ENCODE assay signal across 14 mouse cellular contexts in genomic region chr6:83117616-83118015, GRCm38 (mm10). TPM values are rescaled to one million over a fixed set of nuclear protein-coding genes. Genes with fewer than 3 reads are reported as not detected.
A peak's percentile ranks its signal among the peaks of the same experiment; 100 is the strongest.
DNase-seq lines count a peak whose midpoint lies in the region; ATAC-seq lines count a peak whose summit lies in the region.
"Had no signal": no experiment of that assay in that cellular context is flagged by ENCODE, and none has a peak within 500 bp of the region (broad histone marks: within the 10 kb centered on the region; RNA-seq: fewer than 3 reads in every experiment).

No protein-coding gene starts in this region.

- H3K27ac ChIP-seq in hindbrain, embryonic 12.5 days, result no peak overlapping the region
- H3K27ac ChIP-seq in hindbrain, embryonic 11.5 days (ENCODE audit: low read depth, low read length), result no peak overlapping the region
- H3K27ac ChIP-seq in midbrain, embryonic 14.5 days (replicated peaks; ENCODE audit: low read depth, low read length), result no peak overlapping the region
- H3K27ac ChIP-seq in midbrain, embryonic 15.5 days, result no peak overlapping the region
- no peak overlapping the region for H3K27ac ChIP-seq in limb, embryonic 11.5 days (replicated peaks; ENCODE audit: low read depth, low read length)
- H3K27ac ChIP-seq: stomach, embryonic 15.5 days had no signal

- peaks cover 29% of the 10 kb centered on the region for H3K36me3 ChIP-seq in hindbrain, embryonic 12.5 days
- H3K36me3 ChIP-seq in hindbrain, embryonic 11.5 days (ENCODE audit: control insufficient read depth, insufficient read depth, low read length), result 0 out of 2 replicates have a peak, but pooled peaks cover 7% of the 10 kb centered on the region
- H3K36me3 ChIP-seq in midbrain, embryonic 14.5 days (ENCODE audit: control insufficient read depth, insufficient read depth, low read length), result peaks cover 32% of the 10 kb centered on the region
- H3K36me3 ChIP-seq in midbrain, embryonic 15.5 days (replicated peaks), result peaks cover 6% of the 10 kb centered on the region; the same call in 1 of the 2 replicates
- peaks cover 13% of the 10 kb centered on the region for H3K36me3 ChIP-seq in limb, embryonic 11.5 days (ENCODE audit: control insufficient read depth, insufficient read depth, low read length)

- no peak for ATAC-seq in hindbrain, embryonic 12.5 days (ENCODE audit: low FRiP score)
- no peak for ATAC-seq in hindbrain, embryonic 11.5 days (ENCODE audit: low FRiP score)
- ATAC-seq in midbrain, embryonic 14.5 days (ENCODE audit: low FRiP score, low TSS enrichment), result no peak
- ATAC-seq in midbrain, embryonic 15.5 days (replicated peaks), result no peak
- ATAC-seq in limb, embryonic 11.5 days (ENCODE audit: insufficient number of reproducible peaks, low FRiP score, low TSS enrichment, low read depth), result no peak

- H3K4me2 ChIP-seq in hindbrain, embryonic 12.5 days (replicated peaks), result no peak overlapping the region
- no peak overlapping the region for H3K4me2 ChIP-seq in hindbrain, embryonic 11.5 days (replicated peaks; ENCODE audit: low read depth, low read length)
- H3K4me2 ChIP-seq in midbrain, embryonic 14.5 days (ENCODE audit: low read length), result no peak overlapping the region; the same call in 1 of the 2 replicates
- no peak overlapping the region for H3K4me2 ChIP-seq in midbrain, embryonic 15.5 days
- no peak overlapping the region for H3K4me2 ChIP-seq in limb, embryonic 11.5 days (ENCODE audit: low read depth, severe bottlenecking)

- H3K4me1 ChIP-seq in hindbrain, embryonic 12.5 days, result peaks cover 52% of the 10 kb centered on the region
- peaks cover 9% of the 10 kb centered on the region; the same call in 1 of the 2 replicates for H3K4me1 ChIP-seq in hindbrain, embryonic 11.5 days (replicated peaks; ENCODE audit: control insufficient read depth, insufficient read depth, low read length)
- peaks cover 33% of the 10 kb centered on the region for H3K4me1 ChIP-seq in midbrain, embryonic 14.5 days (ENCODE audit: control insufficient read depth, insufficient read depth, low read length)
- H3K4me1 ChIP-seq in midbrain, embryonic 15.5 days, result peaks cover 61% of the 10 kb centered on the region
- peaks cover 15% of the 10 kb centered on the region for H3K4me1 ChIP-seq in limb, embryonic 11.5 days (ENCODE audit: control insufficient read depth, insufficient read depth, low read length)

- DNase-seq in adrenal gland, adult 8-10 months, result peak; percentile 58
- DNase-seq in adrenal gland, postnatal 4 days (ENCODE audit: low spot score in 2 of 2), result no peak
- DNase-seq in hindbrain, embryonic 11.5 days (ENCODE audit: low spot score), result no peak
- no peak for DNase-seq in midbrain, embryonic 14.5 days
- DNase-seq in limb, embryonic 11.5 days (ENCODE audit: low spot score), result no peak
- no peak for DNase-seq in right cerebral cortex, postnatal 4 days
- DNase-seq: cerebellum, adult 11 months; kidney, postnatal 14 days; layer of hippocampus, adult 9-11 months; lung, postnatal 36 days had no signal

- no peaks in the 10 kb centered on the region for H3K27me3 ChIP-seq in hindbrain, embryonic 12.5 days
- no peaks in the 10 kb centered on the region for H3K27me3 ChIP-seq in hindbrain, embryonic 11.5 days (ENCODE audit: control insufficient read depth, insufficient read depth, low read length)
- H3K27me3 ChIP-seq in midbrain, embryonic 14.5 days (ENCODE audit: control insufficient read depth, insufficient read depth, low read length), result no peaks in the 10 kb centered on the region
- no peaks in the 10 kb centered on the region for H3K27me3 ChIP-seq in midbrain, embryonic 15.5 days (replicated peaks)
- no peaks in the 10 kb centered on the region for H3K27me3 ChIP-seq in limb, embryonic 11.5 days (ENCODE audit: control insufficient read depth, insufficient read depth, low read length)
- H3K27me3 ChIP-seq: liver, embryonic 15.5 days; stomach, embryonic 15.5 days had no signal

- H3K9me3 ChIP-seq in hindbrain, embryonic 12.5 days (replicated peaks), result no peaks in the 10 kb centered on the region
- no peaks in the 10 kb centered on the region for H3K9me3 ChIP-seq in hindbrain, embryonic 11.5 days (ENCODE audit: control insufficient read depth, low read length)
- no peaks in the 10 kb centered on the region for H3K9me3 ChIP-seq in midbrain, embryonic 14.5 days (ENCODE audit: control insufficient read depth, low read length)
- H3K9me3 ChIP-seq in midbrain, embryonic 15.5 days, result no peaks in the 10 kb centered on the region
- H3K9me3 ChIP-seq in limb, embryonic 11.5 days (ENCODE audit: control insufficient read depth, low read length), result no peaks in the 10 kb centered on the region
- H3K9me3 ChIP-seq: liver, embryonic 15.5 days; stomach, embryonic 15.5 days had no signal

- 94% methylated on average over 13 of the region's 13 CpGs for WGBS in hindbrain, embryonic 12.5 days
- WGBS in hindbrain, embryonic 11.5 days, result 93% methylated on average over 13 of the region's 13 CpGs
- 91% methylated on average over 13 of the region's 13 CpGs for WGBS in midbrain, embryonic 14.5 days
- WGBS in midbrain, embryonic 15.5 days, result 94% methylated on average over 13 of the region's 13 CpGs
- WGBS in limb, embryonic 11.5 days, result 92% methylated on average over 13 of the region's 13 CpGs

- peak overlapping the region; percentile 32 for H3K9ac ChIP-seq in hindbrain, embryonic 12.5 days
- no peak overlapping the region for H3K9ac ChIP-seq in hindbrain, embryonic 11.5 days (ENCODE audit: low read depth, low read length)
- H3K9ac ChIP-seq in midbrain, embryonic 14.5 days (replicated peaks; ENCODE audit: low read length), result no peak overlapping the region
- H3K9ac ChIP-seq in midbrain, embryonic 15.5 days, result no peak overlapping the region
- H3K9ac ChIP-seq in limb, embryonic 11.5 days (ENCODE audit: low read length), result 0 out of 2 replicates have a peak overlapping the region, but pooled peaks have one; percentile 3
- H3K9ac ChIP-seq: stomach, embryonic 15.5 days had no signal

- H3K4me3 ChIP-seq in hindbrain, embryonic 12.5 days, result no peak overlapping the region
- no peak overlapping the region for H3K4me3 ChIP-seq in hindbrain, embryonic 11.5 days (ENCODE audit: low read depth, low read length)
- 0 out of 2 replicates have a peak overlapping the region, but pooled peaks have one; percentile 1 for H3K4me3 ChIP-seq in midbrain, embryonic 14.5 days (replicated peaks; ENCODE audit: low read depth, low read length)
- H3K4me3 ChIP-seq in midbrain, embryonic 15.5 days, result no peak overlapping the region
- no peak overlapping the region for H3K4me3 ChIP-seq in limb, embryonic 11.5 days (ENCODE audit: low read depth, low read length)
- H3K4me3 ChIP-seq: stomach, embryonic 15.5 days had no signal

RNA-seq across cellular contexts. Expression of gene Mogs, which starts 2.3 kb away (rescaled TPM):
- 10 to 100 TPM; 45.9 to 91.9 (median 62.8) TPM for total RNA-seq in adrenal gland, adult 8-10 months (2022)
- total RNA-seq in adrenal gland, postnatal 4 days (2021), result 10 to 100 TPM; 60.1 to 64.3 TPM
- polyA plus RNA-seq in hindbrain, embryonic 12.5 days (2016; fragmentation: Nextera tagmentation; extraction: Ambion mirVana), result 42.6 TPM in 2 replicates
- 17.1 and 20.2 TPM in 2 replicates for polyA plus RNA-seq in hindbrain, embryonic 11.5 days (2014; fragmentation: Nextera tagmentation; extraction: Ambion mirVana)
- polyA plus RNA-seq in midbrain, embryonic 14.5 days (2014; fragmentation: Nextera tagmentation; extraction: Ambion mirVana), result 22.4 and 22.6 TPM in 2 replicates
- 24.7 and 27.0 TPM in 2 replicates for polyA plus RNA-seq in midbrain, embryonic 15.5 days (2015; fragmentation: Nextera tagmentation; extraction: Ambion mirVana)
- polyA plus RNA-seq in limb, embryonic 11.5 days (2014; fragmentation: Nextera tagmentation; extraction: Ambion mirVana), result 34.7 and 42.1 TPM in 2 replicates

RNA-seq across cellular contexts. Expression of gene Wbp1, which starts 3.7 kb away (rescaled TPM):
- total RNA-seq in adrenal gland, adult 8-10 months (2022), result 100 to 1,000 TPM; 100 to 106 (median 105) TPM
- total RNA-seq in adrenal gland, postnatal 4 days (2021), result 10 to 100 TPM; 84.5 to 86.4 TPM
- 206 and 212 TPM in 2 replicates for polyA plus RNA-seq in hindbrain, embryonic 12.5 days (2016; fragmentation: Nextera tagmentation; extraction: Ambion mirVana)
- 160 and 179 TPM in 2 replicates for polyA plus RNA-seq in hindbrain, embryonic 11.5 days (2014; fragmentation: Nextera tagmentation; extraction: Ambion mirVana)
- 155 and 157 TPM in 2 replicates for polyA plus RNA-seq in midbrain, embryonic 14.5 days (2014; fragmentation: Nextera tagmentation; extraction: Ambion mirVana)
- polyA plus RNA-seq in midbrain, embryonic 15.5 days (2015; fragmentation: Nextera tagmentation; extraction: Ambion mirVana), result 176 and 196 TPM in 2 replicates
- 153 and 182 TPM in 2 replicates for polyA plus RNA-seq in limb, embryonic 11.5 days (2014; fragmentation: Nextera tagmentation; extraction: Ambion mirVana)

RNA-seq across cellular contexts. Expression of gene Ino80b, which starts 7.6 kb away (rescaled TPM):
- total RNA-seq in adrenal gland, adult 8-10 months (2022), result 10 to 100 TPM; 24.9 to 32.3 (median 28.0) TPM
- total RNA-seq in adrenal gland, postnatal 4 days (2021), result 10 to 100 TPM; 29.0 to 31.7 TPM
- 19.6 and 19.9 TPM in 2 replicates for polyA plus RNA-seq in hindbrain, embryonic 12.5 days (2016; fragmentation: Nextera tagmentation; extraction: Ambion mirVana)
- 18.5 and 21.3 TPM in 2 replicates for polyA plus RNA-seq in hindbrain, embryonic 11.5 days (2014; fragmentation: Nextera tagmentation; extraction: Ambion mirVana)
- polyA plus RNA-seq in midbrain, embryonic 14.5 days (2014; fragmentation: Nextera tagmentation; extraction: Ambion mirVana), result 13.1 and 14.2 TPM in 2 replicates
- polyA plus RNA-seq in midbrain, embryonic 15.5 days (2015; fragmentation: Nextera tagmentation; extraction: Ambion mirVana), result 13.6 and 15.1 TPM in 2 replicates
- polyA plus RNA-seq in limb, embryonic 11.5 days (2014; fragmentation: Nextera tagmentation; extraction: Ambion mirVana), result 20.8 and 21.7 TPM in 2 replicates

RNA-seq across cellular contexts. Expression of gene Mrpl53, which starts 8.8 kb away (rescaled TPM):
- total RNA-seq in adrenal gland, adult 8-10 months (2022), result 100 to 1,000 TPM in 1 of 4 experiments, 10 to 100 TPM in 3; 81.6 to 113 (median 89.5) TPM
- total RNA-seq in adrenal gland, postnatal 4 days (2021), result 10 to 100 TPM; 77.6 to 82.6 TPM
- 110 and 124 TPM in 2 replicates for polyA plus RNA-seq in hindbrain, embryonic 12.5 days (2016; fragmentation: Nextera tagmentation; extraction: Ambion mirVana)
- 127 TPM in 2 replicates for polyA plus RNA-seq in hindbrain, embryonic 11.5 days (2014; fragmentation: Nextera tagmentation; extraction: Ambion mirVana)
- polyA plus RNA-seq in midbrain, embryonic 14.5 days (2014; fragmentation: Nextera tagmentation; extraction: Ambion mirVana), result 120 and 139 TPM in 2 replicates
- polyA plus RNA-seq in midbrain, embryonic 15.5 days (2015; fragmentation: Nextera tagmentation; extraction: Ambion mirVana), result 102 and 105 TPM in 2 replicates
- 140 and 141 TPM in 2 replicates for polyA plus RNA-seq in limb, embryonic 11.5 days (2014; fragmentation: Nextera tagmentation; extraction: Ambion mirVana)

RNA-seq across cellular contexts. Expression of gene Gm42688, which starts 16.2 kb away (rescaled TPM):
- 10 to 100 TPM in 2 of 4 experiments, 1 to 10 TPM in 2; 5.9 to 14.3 (median 10.1) TPM for total RNA-seq in adrenal gland, adult 8-10 months (2022)
- total RNA-seq in adrenal gland, postnatal 4 days (2021), result 10 to 100 TPM; 10.6 to 11.4 TPM
- 3.6 and 5.0 TPM in 2 replicates for polyA plus RNA-seq in hindbrain, embryonic 12.5 days (2016; fragmentation: Nextera tagmentation; extraction: Ambion mirVana)
- 1.9 TPM in 2 replicates for polyA plus RNA-seq in hindbrain, embryonic 11.5 days (2014; fragmentation: Nextera tagmentation; extraction: Ambion mirVana)
- 4.3 and 4.8 TPM in 2 replicates for polyA plus RNA-seq in midbrain, embryonic 14.5 days (2014; fragmentation: Nextera tagmentation; extraction: Ambion mirVana)
- polyA plus RNA-seq in midbrain, embryonic 15.5 days (2015; fragmentation: Nextera tagmentation; extraction: Ambion mirVana), result 7.3 and 7.4 TPM in 2 replicates
- polyA plus RNA-seq in limb, embryonic 11.5 days (2014; fragmentation: Nextera tagmentation; extraction: Ambion mirVana), result 2.3 and 2.4 TPM in 2 replicates

Comparison
In these comparisons a context has a peak if more than half of its experiments do, and no peak if none do; other contexts are left out.
1. H3K9ac ChIP-seq: peak in hindbrain, embryonic 12.5 days (single experiment) and limb, embryonic 11.5 days (single experiment); none in hindbrain, embryonic 11.5 days (single experiment), midbrain, embryonic 14.5 days (single experiment) and midbrain, embryonic 15.5 days (single experiment).